Mouse (Mus musculus): ENCODE measurements at regions not wholly inside any gene's neighbourhood (a gene's known extent, or its start where the extent isn't known, plus 50 kb on each side); places are given as distances from the start of the nearest gene placed in this dataset.

- DNase-seq: no peak
Measured at GRCm38 (mm10) chr5:37980692-37981091, 57.9 kb upstream of the Stx18 start.

GRCm38 (mm10) chr5:37976943-37977434 lies 61.6 kb upstream of the Stx18 start:
- DNase-seq: no peak

GRCm38 (mm10) chr5:37972980-37973545 lies 65.5 kb upstream of the Stx18 start:
- DNase-seq: no peak

GRCm38 (mm10) chr5:37971724-37972123 lies 66.8 kb upstream of the Stx18 start:
- no peak for DNase-seq

- DNase-seq: no peak
Measured at GRCm38 (mm10) chr5:37968596-37968995, 69.9 kb upstream of the Stx18 start.

GRCm38 (mm10) chr5:37967914-37968375 lies 70.6 kb upstream of the Stx18 start:
- no peak for DNase-seq

- no peak for DNase-seq
Measured at GRCm38 (mm10) chr5:37967106-37967913, 71.2 kb upstream of the Stx18 start.

- DNase-seq: no peak
Measured at GRCm38 (mm10) chr5:37963688-37964087, 74.9 kb upstream of the Stx18 start.

GRCm38 (mm10) chr5:37962513-37962912 lies 76.0 kb upstream of the Stx18 start:
- no peak for DNase-seq

- no peak for DNase-seq
Measured at GRCm38 (mm10) chr5:37960216-37960615, 78.3 kb upstream of the Stx18 start.

- peak in 1 of 2 experiments; percentile 45 for DNase-seq
Measured at GRCm38 (mm10) chr5:37952096-37952495, 86.4 kb upstream of the Stx18 start.

GRCm38 (mm10) chr5:37932760-37933122 lies 105.8 kb upstream of the Stx18 start:
- no peak for DNase-seq

GRCm38 (mm10) chr5:37932086-37932759 lies 106.3 kb upstream of the Stx18 start:
- no peak for DNase-seq

GRCm38 (mm10) chr5:37920481-37920880 lies 96.1 kb upstream of the Msx1 start:
- DNase-seq: no peak

- DNase-seq: no peak
Measured at GRCm38 (mm10) chr5:37919102-37919501, 94.7 kb upstream of the Msx1 start.

- DNase-seq: no peak
Measured at GRCm38 (mm10) chr5:37918001-37918707, 93.8 kb upstream of the Msx1 start.

GRCm38 (mm10) chr5:37917161-37917560 lies 92.8 kb upstream of the Msx1 start:
- DNase-seq: no peak

- no peak for DNase-seq
Measured at GRCm38 (mm10) chr5:37904683-37905352, 80.4 kb upstream of the Msx1 start.

- DNase-seq: no peak
Measured at GRCm38 (mm10) chr5:37903861-37904260, 79.5 kb upstream of the Msx1 start.

- no peak for DNase-seq
Measured at GRCm38 (mm10) chr5:37902741-37903140, 78.4 kb upstream of the Msx1 start.

GRCm38 (mm10) chr5:37901861-37902291 lies 77.5 kb upstream of the Msx1 start:
- no peak for DNase-seq

GRCm38 (mm10) chr5:37898041-37898615 lies 73.7 kb upstream of the Msx1 start:
- no peak for DNase-seq
